Mouse (Mus musculus): ENCODE measurements at regions not wholly inside any gene's neighbourhood (a gene's known extent, or its start where the extent isn't known, plus 50 kb on each side); places are given as distances from the start of the nearest gene placed in this dataset.

- no peak for ATAC-seq (replicated peaks in 1 of 2; ENCODE audit: insufficient read depth in 1 of 2, low FRiP score in 2 of 2, low TSS enrichment in 1 of 2, low read depth in 1 of 2, poor library complexity in 2 of 2, severe bottlenecking in 2 of 2)
Measured at GRCm38 (mm10) chr13:44390666-44391390, 338.4 kb upstream of the Jarid2 start.

GRCm38 (mm10) chr13:44394016-44394415 lies 335.3 kb upstream of the Jarid2 start:
- ATAC-seq (replicated peaks in 1 of 2; ENCODE audit: insufficient read depth in 1 of 2, low FRiP score in 2 of 2, low TSS enrichment in 1 of 2, low read depth in 1 of 2, poor library complexity in 2 of 2, severe bottlenecking in 2 of 2): no peak

GRCm38 (mm10) chr13:44398613-44399369 lies 330.5 kb upstream of the Jarid2 start:
- ATAC-seq (replicated peaks in 1 of 2; ENCODE audit: insufficient read depth in 1 of 2, low FRiP score in 2 of 2, low TSS enrichment in 1 of 2, low read depth in 1 of 2, poor library complexity in 2 of 2, severe bottlenecking in 2 of 2): 0 out of 4 replicates have a peak, but pooled peaks of 1 of the 2 experiments have one; percentile 21

- ATAC-seq (replicated peaks in 1 of 2; ENCODE audit: insufficient read depth in 1 of 2, low FRiP score in 2 of 2, low TSS enrichment in 1 of 2, low read depth in 1 of 2, poor library complexity in 2 of 2, severe bottlenecking in 2 of 2): no peak
Measured at GRCm38 (mm10) chr13:44399370-44399685, 329.9 kb upstream of the Jarid2 start.

GRCm38 (mm10) chr13:44399831-44400321 lies 329.4 kb upstream of the Jarid2 start:
- ATAC-seq (replicated peaks in 1 of 2; ENCODE audit: insufficient read depth in 1 of 2, low FRiP score in 2 of 2, low TSS enrichment in 1 of 2, low read depth in 1 of 2, poor library complexity in 2 of 2, severe bottlenecking in 2 of 2): no peak

GRCm38 (mm10) chr13:44404010-44404575 lies 325.2 kb upstream of the Jarid2 start:
- ATAC-seq (replicated peaks in 1 of 2; ENCODE audit: insufficient read depth in 1 of 2, low FRiP score in 2 of 2, low TSS enrichment in 1 of 2, low read depth in 1 of 2, poor library complexity in 2 of 2, severe bottlenecking in 2 of 2): no peak

- no peak for ATAC-seq (replicated peaks in 1 of 2; ENCODE audit: insufficient read depth in 1 of 2, low FRiP score in 2 of 2, low TSS enrichment in 1 of 2, low read depth in 1 of 2, poor library complexity in 2 of 2, severe bottlenecking in 2 of 2)
Measured at GRCm38 (mm10) chr13:44407307-44407706, 322.0 kb upstream of the Jarid2 start.

- ATAC-seq (replicated peaks in 1 of 2; ENCODE audit: insufficient read depth in 1 of 2, low FRiP score in 2 of 2, low TSS enrichment in 1 of 2, low read depth in 1 of 2, poor library complexity in 2 of 2, severe bottlenecking in 2 of 2): no peak
Measured at GRCm38 (mm10) chr13:44408619-44408959, 320.7 kb upstream of the Jarid2 start.

- no peak for ATAC-seq (replicated peaks in 1 of 2; ENCODE audit: insufficient read depth in 1 of 2, low FRiP score in 2 of 2, low TSS enrichment in 1 of 2, low read depth in 1 of 2, poor library complexity in 2 of 2, severe bottlenecking in 2 of 2)
Measured at GRCm38 (mm10) chr13:44408960-44409719, 320.1 kb upstream of the Jarid2 start.

GRCm38 (mm10) chr13:44409720-44410047 lies 319.6 kb upstream of the Jarid2 start:
- ATAC-seq (replicated peaks in 1 of 2; ENCODE audit: insufficient read depth in 1 of 2, low FRiP score in 2 of 2, low TSS enrichment in 1 of 2, low read depth in 1 of 2, poor library complexity in 2 of 2, severe bottlenecking in 2 of 2): no peak

- ATAC-seq (replicated peaks in 1 of 2; ENCODE audit: insufficient read depth in 1 of 2, low FRiP score in 2 of 2, low TSS enrichment in 1 of 2, low read depth in 1 of 2, poor library complexity in 2 of 2, severe bottlenecking in 2 of 2): no peak
Measured at GRCm38 (mm10) chr13:44411781-44412496, 317.3 kb upstream of the Jarid2 start.

GRCm38 (mm10) chr13:44413305-44413704 lies 316.0 kb upstream of the Jarid2 start:
- ATAC-seq (replicated peaks in 1 of 2; ENCODE audit: insufficient read depth in 1 of 2, low FRiP score in 2 of 2, low TSS enrichment in 1 of 2, low read depth in 1 of 2, poor library complexity in 2 of 2, severe bottlenecking in 2 of 2): no peak

- ATAC-seq (replicated peaks in 1 of 2; ENCODE audit: insufficient read depth in 1 of 2, low FRiP score in 2 of 2, low TSS enrichment in 1 of 2, low read depth in 1 of 2, poor library complexity in 2 of 2, severe bottlenecking in 2 of 2): no peak
Measured at GRCm38 (mm10) chr13:44415971-44416370, 313.3 kb upstream of the Jarid2 start.

- no peak for ATAC-seq (replicated peaks in 1 of 2; ENCODE audit: insufficient read depth in 1 of 2, low FRiP score in 2 of 2, low TSS enrichment in 1 of 2, low read depth in 1 of 2, poor library complexity in 2 of 2, severe bottlenecking in 2 of 2)
Measured at GRCm38 (mm10) chr13:44416986-44417385, 312.3 kb upstream of the Jarid2 start.

GRCm38 (mm10) chr13:44419056-44419455 lies 310.2 kb upstream of the Jarid2 start:
- peak; percentile 51 to 69; a peak in 2 of 4 replicates for ATAC-seq (replicated peaks in 1 of 2; ENCODE audit: insufficient read depth in 1 of 2, low FRiP score in 2 of 2, low TSS enrichment in 1 of 2, low read depth in 1 of 2, poor library complexity in 2 of 2, severe bottlenecking in 2 of 2)

GRCm38 (mm10) chr13:44419472-44420226 lies 309.6 kb upstream of the Jarid2 start:
- ATAC-seq (replicated peaks in 1 of 2; ENCODE audit: insufficient read depth in 1 of 2, low FRiP score in 2 of 2, low TSS enrichment in 1 of 2, low read depth in 1 of 2, poor library complexity in 2 of 2, severe bottlenecking in 2 of 2): peak; percentile 74 to 77

- ATAC-seq (replicated peaks in 1 of 2; ENCODE audit: insufficient read depth in 1 of 2, low FRiP score in 2 of 2, low TSS enrichment in 1 of 2, low read depth in 1 of 2, poor library complexity in 2 of 2, severe bottlenecking in 2 of 2): no peak
Measured at GRCm38 (mm10) chr13:44420227-44420592, 309.1 kb upstream of the Jarid2 start.

Data from hematopoietic stem cell, adult 5-6 weeks (primary cell).